Mouse (Mus musculus) megakaryocyte progenitor cell, adult 5-6 weeks (primary cell): ENCODE results near the gene U2af1l4. TPM values are rescaled to one million over a fixed set of nuclear protein-coding genes. Genes with fewer than 3 reads are reported as not detected.

Experiments used
- ATAC-seq: replicated peaks from 2 replicates; pipeline ENCODE4 v1.8.0; 2016; ENCODE audit warnings: mild to moderate bottlenecking, moderate TSS enrichment, inconsistent platforms; ENCODE audit not compliant: poor library complexity
- total RNA-seq, 2 experiments: library from RNA; stranded (forward) in 1 of 2; stranded (reverse) in 1 of 2; fragments of 157-497, 149-512 nt in 1 of 2; fragments of 200-1000 nt in 1 of 2; gene quantifications; 2 replicates each; pipeline versions ENCODE4 v1.2.3 to v1.2.4; 2015 to 2017

Gene U2af1l4
- total RNA-seq, 2 experiments from 2014 or later: 21.4 to 86.9 TPM

DNA sequence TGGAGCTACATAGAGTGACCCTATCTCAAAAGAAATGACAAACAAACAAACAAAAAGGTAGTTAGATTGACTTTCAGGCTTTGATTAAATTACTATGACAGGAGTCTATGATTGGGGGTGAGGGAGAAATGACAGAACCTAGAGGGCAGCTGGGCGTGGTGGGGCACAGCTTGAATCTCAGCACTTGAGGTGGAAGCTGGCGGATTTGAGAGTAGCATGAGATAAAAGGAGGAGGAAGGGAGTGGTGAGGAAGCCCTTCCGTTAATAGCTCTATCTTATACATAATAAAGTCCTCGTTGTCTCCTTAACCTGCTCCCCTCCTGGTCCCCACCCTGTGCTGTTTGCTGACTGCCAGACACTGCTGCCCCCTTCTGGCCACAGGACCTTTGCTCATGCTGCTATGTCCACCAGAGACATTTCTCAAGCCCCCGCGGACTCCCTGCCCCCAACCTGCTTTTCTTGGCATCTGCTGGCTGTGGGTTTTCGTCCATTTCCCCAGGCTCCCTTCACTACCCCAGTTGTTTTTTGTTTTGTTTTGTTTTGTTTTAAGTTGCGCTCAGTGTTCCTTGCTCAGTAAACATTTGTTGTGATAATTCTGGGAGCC lies 44.7 kb downstream of the U2af1l4 start:
- peak; percentile 93 for ATAC-seq

DNA sequence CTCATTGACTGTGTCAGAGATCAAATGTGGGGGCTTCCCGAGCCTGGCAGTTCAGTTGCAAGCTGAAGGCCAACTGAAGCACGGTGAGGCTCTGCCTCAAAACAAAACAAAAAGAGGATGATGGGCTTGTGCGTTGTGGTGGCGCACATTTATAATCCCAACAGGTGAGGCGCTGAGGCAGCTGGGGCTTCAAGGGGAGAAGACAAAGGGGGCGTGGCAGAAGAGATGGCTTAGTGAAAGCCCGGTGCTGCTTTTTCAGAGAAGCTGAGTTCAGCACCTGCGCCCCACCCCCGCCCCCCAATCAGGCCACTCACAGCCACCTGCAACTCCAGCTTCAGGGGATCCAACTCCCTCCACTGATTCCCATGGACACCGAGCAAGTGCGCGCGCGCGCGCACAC lies 45.4 kb downstream of the U2af1l4 start:
- no peak for ATAC-seq

DNA sequence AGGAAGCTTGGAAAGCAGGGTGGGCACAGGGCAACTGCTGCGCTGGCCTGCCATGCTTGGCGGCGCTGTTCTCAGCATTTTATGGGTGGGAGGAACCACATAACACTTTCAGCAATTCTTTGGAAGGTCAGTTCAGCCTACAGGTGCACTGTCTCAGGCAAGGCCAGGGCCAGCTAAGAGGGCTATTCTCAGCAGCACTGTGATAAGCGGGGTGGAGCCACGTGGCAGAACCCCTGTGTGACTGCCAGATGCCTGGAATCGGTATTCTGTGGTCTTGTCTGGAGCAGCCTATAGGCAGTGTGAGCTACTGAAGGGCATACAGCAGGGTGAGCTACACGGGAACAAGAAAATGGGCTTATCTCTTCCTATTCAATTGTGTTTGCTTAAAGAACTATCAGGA lies 46.9 kb downstream of the U2af1l4 start:
- no peak for ATAC-seq

DNA sequence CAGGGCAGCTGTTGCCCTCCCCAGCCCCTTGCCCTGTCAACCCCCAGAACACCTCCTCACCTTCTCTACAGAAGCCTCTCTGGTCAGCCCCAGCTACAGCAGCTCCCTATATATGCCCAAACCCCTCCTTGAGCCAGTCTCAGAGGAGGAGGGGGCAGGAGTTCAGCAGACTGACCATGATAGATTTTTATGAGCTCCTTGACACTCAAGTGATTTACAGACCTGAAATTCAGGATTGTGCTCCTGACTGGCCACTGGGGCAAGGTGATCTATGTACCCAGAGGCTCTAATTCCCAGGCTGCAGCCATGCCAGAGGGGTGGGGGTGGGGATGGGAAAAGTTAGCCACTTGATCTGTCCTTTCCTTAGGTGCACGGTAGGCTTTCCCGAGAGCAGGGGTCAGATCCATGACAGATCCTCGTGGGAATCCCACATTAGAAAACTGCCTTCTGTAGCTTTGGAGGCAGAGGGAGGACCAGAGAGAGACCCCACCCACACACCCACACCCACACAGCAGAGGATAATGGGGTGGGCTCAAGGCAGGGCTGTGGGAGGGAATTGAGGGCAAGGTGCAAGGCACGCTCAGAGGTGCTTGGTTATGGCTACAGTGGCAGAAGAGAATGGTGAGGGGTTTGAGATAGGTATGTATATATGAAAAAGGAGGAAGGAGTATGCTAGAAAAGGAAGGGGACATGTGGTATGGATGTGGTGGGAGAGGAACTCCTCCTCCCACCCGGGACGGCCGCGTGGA lies 49.7 kb downstream of the U2af1l4 start, which contains the start of gene Upk1a:
Upk1a (minus strand) TSS at position 194 of the 749 bp plus-strand sequence.
- no peak for ATAC-seq

DNA sequence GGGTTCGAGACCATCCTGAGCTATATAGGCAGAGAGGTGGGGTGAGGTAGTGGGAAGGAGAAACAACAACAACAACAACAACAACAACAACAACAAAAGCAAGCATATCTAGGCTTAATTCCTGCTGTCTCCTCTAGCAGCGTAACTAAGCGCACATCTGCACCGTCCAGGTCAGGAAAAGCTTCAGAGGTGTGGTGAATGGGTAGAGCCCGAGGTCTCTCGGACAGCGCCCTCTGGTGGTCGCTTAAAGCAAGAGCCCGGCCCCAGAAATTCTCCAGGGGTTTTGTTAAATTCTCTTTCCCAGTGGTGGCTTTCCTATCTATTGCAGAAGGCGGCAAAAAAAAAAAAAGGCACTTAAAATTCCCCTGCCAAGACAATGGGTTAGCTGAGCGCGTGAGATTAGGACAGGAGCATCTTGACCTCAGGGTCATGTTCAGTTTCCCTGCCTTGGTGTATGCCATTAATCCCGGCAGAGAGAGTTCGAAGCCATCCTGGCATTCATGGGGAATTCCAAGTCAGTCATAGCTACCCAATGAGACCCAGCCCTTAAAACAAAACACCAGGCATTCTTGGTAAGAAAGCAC lies 50.5 kb downstream of the U2af1l4 start:
- ATAC-seq: peak; percentile 74

DNA sequence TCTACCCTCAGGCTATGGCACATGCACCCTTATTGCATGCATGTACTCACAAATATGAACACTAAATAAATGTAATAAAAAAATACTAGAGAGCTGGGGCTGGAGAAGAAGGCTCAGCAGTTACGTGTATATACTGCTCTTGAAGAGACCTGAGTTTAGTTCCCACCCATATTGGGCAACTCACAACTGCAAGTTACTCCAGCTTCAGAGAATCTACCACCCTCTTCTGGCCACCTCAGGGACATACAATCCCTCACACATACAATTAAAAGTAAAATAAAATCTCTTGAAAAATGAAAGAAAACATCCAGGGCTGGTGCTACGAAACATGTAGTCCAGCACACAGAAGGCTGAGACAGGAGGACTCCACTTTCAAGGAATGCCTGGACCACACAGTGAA lies 51.4 kb downstream of the U2af1l4 start:
- peak; percentile 84 for ATAC-seq

Other genes with a start within 250 kb of the U2af1l4 start
Only the 30 nearest of the 33 such genes appear.
- gene Lrfn3, start 200.5 kb upstream of the U2af1l4 start, total RNA-seq (2015): not detected in 2 replicates
- not detected in 2 replicates for gene Lrfn3, start 200.5 kb upstream of the U2af1l4 start, total RNA-seq (2017)
- gene Tyrobp, start 149.5 kb upstream of the U2af1l4 start, total RNA-seq (2015): 406 and 473 TPM in 2 replicates
- 229 and 322 TPM in 2 replicates for gene Tyrobp, start 149.5 kb upstream of the U2af1l4 start, total RNA-seq (2017)
- 28.1 and 30.3 TPM in 2 replicates for gene Hcst, start 143.4 kb upstream of the U2af1l4 start, total RNA-seq (2015)
- 10.0 and 12.7 TPM in 2 replicates for gene Hcst, start 143.4 kb upstream of the U2af1l4 start, total RNA-seq (2017)
- gene Nfkbid, start 141.6 kb upstream of the U2af1l4 start, total RNA-seq (2015): 14.1 and 24.0 TPM in 2 replicates
- 5.3 and 13.7 TPM in 2 replicates for gene Nfkbid, start 141.6 kb upstream of the U2af1l4 start, total RNA-seq (2017)
- gene Aplp1, start 117.8 kb upstream of the U2af1l4 start, total RNA-seq (2015): not detected in 2 replicates
- not detected in 2 replicates for gene Aplp1, start 117.8 kb upstream of the U2af1l4 start, total RNA-seq (2017)
- not detected in 2 replicates for gene Kirrel2, start 105.6 kb upstream of the U2af1l4 start, total RNA-seq (2015)
- gene Kirrel2, start 105.6 kb upstream of the U2af1l4 start, total RNA-seq (2017): not detected in 2 replicates
- gene Nphs1, start 105.0 kb upstream of the U2af1l4 start, total RNA-seq (2015): 0.27 TPM in 1 of 2 replicates, not detected in the other
- 0.58 and 0.95 TPM in 2 replicates for gene Nphs1, start 105.0 kb upstream of the U2af1l4 start, total RNA-seq (2017)
- not detected in 2 replicates for gene Prodh2, start 69.7 kb upstream of the U2af1l4 start, total RNA-seq (2015)
- gene Prodh2, start 69.7 kb upstream of the U2af1l4 start, total RNA-seq (2017): not detected in 2 replicates
- 4.5 and 5.8 TPM in 2 replicates for gene Arhgap33, start 28.2 kb upstream of the U2af1l4 start, total RNA-seq (2015)
- 1.4 and 2.0 TPM in 2 replicates for gene Arhgap33, start 28.2 kb upstream of the U2af1l4 start, total RNA-seq (2017)
- 11.7 and 12.2 TPM in 2 replicates for gene Hspb6, start 11.1 kb upstream of the U2af1l4 start, total RNA-seq (2015)
- 3.5 and 4.4 TPM in 2 replicates for gene Hspb6, start 11.1 kb upstream of the U2af1l4 start, total RNA-seq (2017)
- gene Proser3, start 11.0 kb upstream of the U2af1l4 start, total RNA-seq (2015): 11.5 and 16.3 TPM in 2 replicates
- 1.8 and 4.7 TPM in 2 replicates for gene Proser3, start 11.0 kb upstream of the U2af1l4 start, total RNA-seq (2017)
- gene Lin37, start 3.5 kb upstream of the U2af1l4 start, total RNA-seq (2015): 54.8 and 67.5 TPM in 2 replicates
- 27.2 and 39.8 TPM in 2 replicates for gene Lin37, start 3.5 kb upstream of the U2af1l4 start, total RNA-seq (2017)
- 2.2 and 3.7 TPM in 2 replicates for gene Gm49396, start within 50 bp of the U2af1l4 start, total RNA-seq (2015)
- 3.4 and 3.9 TPM in 2 replicates for gene Gm49396, start within 50 bp of the U2af1l4 start, total RNA-seq (2017)
- 181 and 202 TPM in 2 replicates for gene Psenen, start 326 bp downstream of the U2af1l4 start, total RNA-seq (2015)
- gene Psenen, start 326 bp downstream of the U2af1l4 start, total RNA-seq (2017): 150 and 154 TPM in 2 replicates
- gene Igflr1, start 2.1 kb downstream of the U2af1l4 start, total RNA-seq (2015): 7.2 and 9.2 TPM in 2 replicates
- not detected in 2 replicates for gene Igflr1, start 2.1 kb downstream of the U2af1l4 start, total RNA-seq (2017)
- 72.2 and 99.8 TPM in 2 replicates for gene Kmt2b, start 25.4 kb downstream of the U2af1l4 start, total RNA-seq (2015)
- gene Kmt2b, start 25.4 kb downstream of the U2af1l4 start, total RNA-seq (2017): 11.7 and 14.5 TPM in 2 replicates
- gene Zbtb32, start 35.6 kb downstream of the U2af1l4 start, total RNA-seq (2015): not detected in 2 replicates
- gene Zbtb32, start 35.6 kb downstream of the U2af1l4 start, total RNA-seq (2017): not detected in 2 replicates
- gene Upk1a, start 49.5 kb downstream of the U2af1l4 start, total RNA-seq (2015): 0.61 and 1.3 TPM in 2 replicates
- gene Upk1a, start 49.5 kb downstream of the U2af1l4 start, total RNA-seq (2017): 0.14 TPM in 1 of 2 replicates, not detected in the other
- gene Cox6b1, start 62.9 kb downstream of the U2af1l4 start, total RNA-seq (2015): 325 and 346 TPM in 2 replicates
- gene Cox6b1, start 62.9 kb downstream of the U2af1l4 start, total RNA-seq (2017): 428 and 592 TPM in 2 replicates
- not detected in 2 replicates for gene Etv2, start 72.6 kb downstream of the U2af1l4 start, total RNA-seq (2015)
- not detected in 2 replicates for gene Etv2, start 72.6 kb downstream of the U2af1l4 start, total RNA-seq (2017)
- gene Rbm42, start 87.0 kb downstream of the U2af1l4 start, total RNA-seq (2015): 43.9 and 52.2 TPM in 2 replicates
- 36.7 and 39.9 TPM in 2 replicates for gene Rbm42, start 87.0 kb downstream of the U2af1l4 start, total RNA-seq (2017)
- 31.0 and 31.3 TPM in 2 replicates for gene Haus5, start 101.7 kb downstream of the U2af1l4 start, total RNA-seq (2015)
- 21.5 and 28.7 TPM in 2 replicates for gene Haus5, start 101.7 kb downstream of the U2af1l4 start, total RNA-seq (2017)
- gene Pmis2, start 108.3 kb downstream of the U2af1l4 start, total RNA-seq (2015): not detected in 2 replicates
- gene Pmis2, start 108.3 kb downstream of the U2af1l4 start, total RNA-seq (2017): not detected in 2 replicates
- gene 2200002J24Rik, start 135.6 kb downstream of the U2af1l4 start, total RNA-seq (2015): 0.69 TPM in 1 of 2 replicates, not detected in the other
- not detected in 2 replicates for gene 2200002J24Rik, start 135.6 kb downstream of the U2af1l4 start, total RNA-seq (2017)
- gene Atp4a, start 148.9 kb downstream of the U2af1l4 start, total RNA-seq (2015): 1.2 and 1.3 TPM in 2 replicates
- 0.37 and 0.51 TPM in 2 replicates for gene Atp4a, start 148.9 kb downstream of the U2af1l4 start, total RNA-seq (2017)
- 210 and 218 TPM in 2 replicates for gene Tmem147, start 166.2 kb downstream of the U2af1l4 start, total RNA-seq (2015)
- 65.9 and 76.4 TPM in 2 replicates for gene Tmem147, start 166.2 kb downstream of the U2af1l4 start, total RNA-seq (2017)
- gene Gapdhs, start 180.4 kb downstream of the U2af1l4 start, total RNA-seq (2015): not detected in 2 replicates
- gene Gapdhs, start 180.4 kb downstream of the U2af1l4 start, total RNA-seq (2017): not detected in 2 replicates
- gene Sbsn, start 188.2 kb downstream of the U2af1l4 start, total RNA-seq (2015): 1.6 TPM in 2 replicates
- 0.47 and 1.3 TPM in 2 replicates for gene Sbsn, start 188.2 kb downstream of the U2af1l4 start, total RNA-seq (2017)
- gene Dmkn, start 200.5 kb downstream of the U2af1l4 start, total RNA-seq (2015): 81.7 and 87.4 TPM in 2 replicates
- gene Dmkn, start 200.5 kb downstream of the U2af1l4 start, total RNA-seq (2017): 95.3 and 119 TPM in 2 replicates
- gene Krtdap, start 224.6 kb downstream of the U2af1l4 start, total RNA-seq (2015): not detected in 2 replicates
- gene Krtdap, start 224.6 kb downstream of the U2af1l4 start, total RNA-seq (2017): not detected in 2 replicates